Mouse (Mus musculus) T-cell, adult 66 days (primary cell): ENCODE data around the gene Lyve1. TPM values are rescaled to one million over a fixed set of nuclear protein-coding genes. Genes with fewer than 3 reads are reported as not detected.

Experiments
- total RNA-seq, 2 experiments: library from RNA; stranded (reverse); gene quantifications; 3 replicates in 1 of 2; 4 replicates in 1 of 2; pipeline ENCODE4 v1.2.4; 2023

The Lyve1 gene
- total RNA-seq, result not detected

GRCm38 (mm10) chr7:110862751-110863289, at the start of gene Lyve1:
Gene Lyve1, minus strand, starts transcription at chr7:110863239.

GRCm38 (mm10) chr7:110843916-110844874, 18.8 kb downstream of the Lyve1 start, which contains the start of gene Rnf141:
Gene Rnf141, minus strand, starts transcription at chr7:110844457.

Other genes starting within 250 kb of the Lyve1 start
- gene Sbf2, start 248.3 kb downstream of the Lyve1 start, total RNA-seq, result 10 to 100 TPM in 1 of 2 experiments, 1 to 10 TPM in 1; 9.7 to 11.5 TPM
- not detected for gene Adm, start 235.6 kb downstream of the Lyve1 start, total RNA-seq
- 10 to 100 TPM; 14.1 to 14.5 TPM for gene Ampd3, start 95.0 kb downstream of the Lyve1 start, total RNA-seq
- 10 to 100 TPM; 25.1 to 26.7 TPM for gene Rnf141, start 18.8 kb downstream of the Lyve1 start, total RNA-seq
- gene Mrvi1, start 119.2 kb upstream of the Lyve1 start, total RNA-seq, result 1 to 10 TPM; 1.8 to 3.3 TPM
- gene Ctr9, start 165.7 kb upstream of the Lyve1 start, total RNA-seq, result 10 to 100 TPM; 59.3 to 67.7 TPM
- gene Eif4g2, start 219.8 kb upstream of the Lyve1 start, total RNA-seq, result 1,000 to 10,000 TPM; 1,411 to 1,471 TPM